Mouse (Mus musculus) MEL (cell line): Measurements from ENCODE around the gene Cic. TPM values are rescaled to one million over a fixed set of nuclear protein-coding genes. Genes with fewer than 3 reads are reported as not detected.
A peak's percentile ranks its signal among the peaks of the same experiment; 100 is the strongest.

Source experiments
- DNase-seq: peaks from one replicate; pipeline ENCODE4 v3.0.0; 2011; ENCODE audit warnings: low read depth, low spot score
- H3K27ac ChIP-seq: 2 replicates; pipeline ENCODE4 v1.5.1; 2012; ENCODE audit warnings: low read depth, mild to moderate bottlenecking, control low read depth, low read length, moderate library complexity; ENCODE audit not compliant: control insufficient read depth
- H3K27me3 ChIP-seq, 2 experiments: fragments of 150-350 bp in 1 of 2; sonication (generic) in 1 of 2; 2 replicates each; pipeline ENCODE4 v1.6.1; 2012; ENCODE audit warnings: low read length in 2 of 2, mild to moderate bottlenecking in 2 of 2, improper control_type of control experiment in 1 of 2, moderate library complexity in 1 of 2; ENCODE audit not compliant: insufficient read depth in 2 of 2, control insufficient read depth in 1 of 2
- H3K36me3 ChIP-seq, 2 experiments: 2 replicates each; pipeline ENCODE4 v1.6.1; 2012 to 2014; ENCODE audit warnings: low read length in 2 of 2, improper control_type of control experiment in 1 of 2, inconsistent platforms in 1 of 2, mild to moderate bottlenecking in 1 of 2; ENCODE audit not compliant: insufficient read depth in 2 of 2, control insufficient read depth in 1 of 2
- H3K4me1 ChIP-seq, 2 experiments: fragments of 150-350 bp in 1 of 2; sonication (generic) in 1 of 2; 2 replicates each; pipeline ENCODE4 v1.6.1; 2012; ENCODE audit warnings: low read length in 2 of 2, improper control_type of control experiment in 1 of 2, mild to moderate bottlenecking in 1 of 2; ENCODE audit not compliant: insufficient read depth in 2 of 2, control insufficient read depth in 1 of 2
- H3K4me3 ChIP-seq, 2 experiments: fragments of 150-350 bp in 1 of 2; sonication (generic) in 1 of 2; 2 replicates each; pipeline ENCODE4 v1.5.1; 2012; ENCODE audit warnings: low read depth in 2 of 2, low read length in 2 of 2, mild to moderate bottlenecking in 2 of 2, moderate library complexity in 2 of 2, control low read depth in 1 of 2, improper control_type of control experiment in 1 of 2; ENCODE audit not compliant: control insufficient read depth in 1 of 2, insufficient read depth in 1 of 2
- H3K79me2 ChIP-seq: 2 replicates; pipeline ENCODE4 v1.6.1; 2012; ENCODE audit warnings: mild to moderate bottlenecking, low read length, moderate library complexity; ENCODE audit not compliant: control insufficient read depth, poor library complexity, insufficient read depth
- H3K9ac ChIP-seq: 2 replicates; pipeline ENCODE4 v1.6.1; 2012; ENCODE audit warnings: low read depth, mild to moderate bottlenecking, control low read depth, low read length, moderate library complexity; ENCODE audit not compliant: control insufficient read depth, poor library complexity, severe bottlenecking
- H3K9me3 ChIP-seq: fragments of 150-350 bp; sonication (generic); replicated peaks from 2 replicates; pipeline ENCODE4 v1.6.1; 2012; ENCODE audit warnings: mild to moderate bottlenecking, low read length, improper control_type of control experiment, moderate library complexity; ENCODE audit not compliant: insufficient read depth
- BHLHE40 ChIP-seq: IDR thresholded peaks from 2 replicates; pipeline ENCODE4 v1.6.1; 2012; ENCODE audit warnings: low read depth, mild to moderate bottlenecking, inconsistent platforms, low read length, improper control_type of control experiment, borderline replicate concordance
- CHD1 ChIP-seq: IDR thresholded peaks from 2 replicates; pipeline ENCODE4 v1.6.1; 2012; ENCODE audit warnings: low read depth, mild to moderate bottlenecking, inconsistent platforms, low read length, improper control_type of control experiment
- CHD2 ChIP-seq: IDR thresholded peaks from 2 replicates; pipeline ENCODE4 v1.6.1; 2011; ENCODE audit warnings: low read length, improper control_type of control experiment
- CTCF ChIP-seq, 3 experiments: IDR thresholded peaks in 2 of 3; conservative IDR thresholded peaks in 1 of 3; 2 replicates each; pipeline ENCODE4 v1.5.1; 2011 to 2012; ENCODE audit warnings: low read length in 3 of 3, low read depth in 2 of 3, mild to moderate bottlenecking in 2 of 3, improper control_type of control experiment in 1 of 3, inconsistent platforms in 1 of 3, mixed read lengths in 1 of 3, moderate library complexity in 1 of 3; ENCODE audit not compliant: control insufficient read depth in 1 of 3, insufficient read depth in 1 of 3, poor library complexity in 1 of 3, severe bottlenecking in 1 of 3
- ELF1 ChIP-seq: IDR thresholded peaks from 2 replicates; pipeline ENCODE4 v1.6.1; 2014; ENCODE audit warnings: low read depth, mild to moderate bottlenecking, inconsistent platforms, low read length, improper control_type of control experiment, moderate library complexity
- EP300 ChIP-seq, 2 experiments: IDR thresholded peaks; 2 replicates each; pipeline ENCODE4 v1.6.1; 2011; ENCODE audit warnings: improper control_type of control experiment in 2 of 2, low read length in 2 of 2, low read depth in 1 of 2, mild to moderate bottlenecking in 1 of 2
- ETS1 ChIP-seq: IDR thresholded peaks from 2 replicates; pipeline ENCODE4 v1.6.1; 2012; ENCODE audit warnings: low read depth, mild to moderate bottlenecking, inconsistent platforms, low read length, improper control_type of control experiment, moderate library complexity
- GABPA ChIP-seq: IDR thresholded peaks from 2 replicates; pipeline ENCODE4 v1.6.1; 2012; ENCODE audit warnings: low read depth, mild to moderate bottlenecking, inconsistent platforms, low read length, improper control_type of control experiment, moderate library complexity
- GATA1 ChIP-seq: IDR thresholded peaks from 2 replicates; pipeline ENCODE4 v1.6.1; 2011; ENCODE audit warnings: low read depth, low read length, improper control_type of control experiment
- JUND ChIP-seq: IDR thresholded peaks from 2 replicates; pipeline ENCODE4 v1.6.1; 2011; ENCODE audit warnings: low read depth, mild to moderate bottlenecking, improper control_type of control experiment, low read length
- KAT2A ChIP-seq: conservative IDR thresholded peaks from 2 replicates; pipeline ENCODE4 v1.6.1; 2012; ENCODE audit warnings: low read depth, low read length, improper control_type of control experiment, inconsistent platforms
- MAFK ChIP-seq: IDR thresholded peaks from 2 replicates; pipeline ENCODE4 v1.6.1; 2011; ENCODE audit warnings: low read depth, mild to moderate bottlenecking, low read length, improper control_type of control experiment, borderline replicate concordance
- MAX ChIP-seq: IDR thresholded peaks from 2 replicates; pipeline ENCODE4 v1.6.1; 2011; ENCODE audit warnings: low read length, improper control_type of control experiment
- MAZ ChIP-seq: IDR thresholded peaks from 2 replicates; pipeline ENCODE4 v1.6.1; 2012; ENCODE audit warnings: low read depth, mild to moderate bottlenecking, inconsistent platforms, low read length, improper control_type of control experiment
- MEF2A ChIP-seq: IDR thresholded peaks from 2 replicates; pipeline ENCODE4 v1.6.1; 2014; ENCODE audit warnings: low read depth, mild to moderate bottlenecking, inconsistent platforms, low read length, improper control_type of control experiment; ENCODE audit not compliant: poor library complexity, insufficient replicate concordance, severe bottlenecking; ENCODE audit errors: extremely low read depth
- MXI1 ChIP-seq: IDR thresholded peaks from 2 replicates; pipeline ENCODE4 v1.6.1; 2011; ENCODE audit warnings: mild to moderate bottlenecking, low read depth, low read length, improper control_type of control experiment
- MYB ChIP-seq: IDR thresholded peaks from 2 replicates; pipeline ENCODE4 v1.6.1; 2011; ENCODE audit warnings: mild to moderate bottlenecking, low read depth, low read length, improper control_type of control experiment
- MYC ChIP-seq: IDR thresholded peaks from 2 replicates; pipeline ENCODE4 v1.6.1; 2011; ENCODE audit warnings: low read depth, mild to moderate bottlenecking, low read length, improper control_type of control experiment, moderate library complexity
- NELFE ChIP-seq: IDR thresholded peaks from 2 replicates; pipeline ENCODE4 v1.6.1; 2011; ENCODE audit warnings: low read depth, low read length, improper control_type of control experiment
- NRF1 ChIP-seq: IDR thresholded peaks from 2 replicates; pipeline ENCODE4 v1.6.1; 2014; ENCODE audit warnings: low read depth, mild to moderate bottlenecking, inconsistent platforms, low read length, improper control_type of control experiment, moderate library complexity; ENCODE audit not compliant: poor library complexity, insufficient read depth, severe bottlenecking
- POLR2A ChIP-seq, 2 experiments: IDR thresholded peaks; 2 replicates each; pipeline ENCODE4 v1.6.1; 2011 to 2012; ENCODE audit warnings: low read length in 2 of 2, mild to moderate bottlenecking in 2 of 2, control low read depth in 1 of 2, improper control_type of control experiment in 1 of 2, low read depth in 1 of 2, moderate library complexity in 1 of 2; ENCODE audit not compliant: control insufficient read depth in 1 of 2, insufficient read depth in 1 of 2, poor library complexity in 1 of 2
- POLR2AphosphoS2 ChIP-seq: IDR thresholded peaks from 2 replicates; pipeline ENCODE4 v1.6.1; 2011; ENCODE audit warnings: low read length, improper control_type of control experiment
- POLR2AphosphoS5 ChIP-seq: IDR thresholded peaks from 2 replicates; pipeline ENCODE4 v1.6.1; 2012; ENCODE audit warnings: low read depth, borderline replicate concordance, mild to moderate bottlenecking, inconsistent platforms, low read length, moderate library complexity, mixed read lengths
- RAD21 ChIP-seq: IDR thresholded peaks from 2 replicates; pipeline ENCODE4 v1.6.1; 2011; ENCODE audit warnings: mild to moderate bottlenecking, low read depth, low read length, improper control_type of control experiment
- RCOR1 ChIP-seq: IDR thresholded peaks from 2 replicates; pipeline ENCODE4 v1.6.1; 2012; ENCODE audit warnings: low read depth, mild to moderate bottlenecking, inconsistent platforms, low read length, improper control_type of control experiment
- SMC3 ChIP-seq: IDR thresholded peaks from 2 replicates; pipeline ENCODE4 v1.6.1; 2011; ENCODE audit warnings: low read depth, low read length, improper control_type of control experiment
- TAL1 ChIP-seq: IDR thresholded peaks from 2 replicates; pipeline ENCODE4 v1.6.1; 2012; ENCODE audit warnings: mild to moderate bottlenecking, inconsistent platforms, low read length, moderate library complexity, mixed read lengths
- TBP ChIP-seq: IDR thresholded peaks from 2 replicates; pipeline ENCODE4 v1.8.0; 2011; ENCODE audit warnings: low read depth, low read length, improper control_type of control experiment
- TCF12 ChIP-seq: IDR thresholded peaks from 2 replicates; pipeline ENCODE4 v1.6.1; 2014; ENCODE audit warnings: low read depth, mild to moderate bottlenecking, inconsistent platforms, low read length, improper control_type of control experiment, moderate library complexity
- UBTF ChIP-seq: IDR thresholded peaks from 2 replicates; pipeline ENCODE4 v1.6.1; 2012; ENCODE audit warnings: low read depth, mild to moderate bottlenecking, inconsistent platforms, low read length, improper control_type of control experiment, moderate library complexity, borderline replicate concordance; ENCODE audit not compliant: insufficient read depth
- USF1 ChIP-seq: IDR thresholded peaks from 2 replicates; pipeline ENCODE4 v1.6.1; 2014; ENCODE audit warnings: low read depth, mild to moderate bottlenecking, inconsistent platforms, low read length, improper control_type of control experiment, moderate library complexity
- USF2 ChIP-seq, 2 experiments: IDR thresholded peaks; 2 replicates each; pipeline ENCODE4 v1.6.1; 2011 to 2012; ENCODE audit warnings: improper control_type of control experiment in 2 of 2, low read length in 2 of 2, borderline replicate concordance in 1 of 2, inconsistent platforms in 1 of 2, low read depth in 1 of 2, mild to moderate bottlenecking in 1 of 2; ENCODE audit not compliant: insufficient read depth in 1 of 2
- ZC3H11A ChIP-seq: IDR thresholded peaks from 2 replicates; pipeline ENCODE4 v1.6.1; 2012; ENCODE audit warnings: low read depth, mild to moderate bottlenecking, inconsistent platforms, low read length, improper control_type of control experiment
- ZKSCAN1 ChIP-seq: IDR thresholded peaks from 2 replicates; pipeline ENCODE4 v1.6.1; 2012; ENCODE audit warnings: low read depth, mild to moderate bottlenecking, inconsistent platforms, low read length, improper control_type of control experiment, moderate library complexity
- ZMIZ1 ChIP-seq: IDR thresholded peaks from 2 replicates; pipeline ENCODE4 v1.6.1; 2012; ENCODE audit warnings: low read depth, mild to moderate bottlenecking, inconsistent platforms, low read length, improper control_type of control experiment, moderate library complexity
- ZNF384 ChIP-seq: IDR thresholded peaks from 2 replicates; pipeline ENCODE4 v1.6.1; 2012; ENCODE audit warnings: low read depth, mild to moderate bottlenecking, inconsistent platforms, low read length, improper control_type of control experiment
- polyA plus RNA-seq, 2 experiments: library from polyadenylated mRNA; stranded (reverse) in 1 of 2; unstranded in 1 of 2; fragments of >175 nt in 1 of 2; fragments of >200 nt in 1 of 2; gene quantifications; 2 replicates each; pipeline versions ENCODE4 v1.2.1 to v1.2.4; 2012; ENCODE audit warnings: low replicate concordance in 2 of 2, low read depth in 1 of 2; ENCODE audit not compliant: insufficient read length in 2 of 2, insufficient read depth in 1 of 2, missing spikeins in 1 of 2
- total RNA-seq: library from RNA; depleted of rRNA; stranded (reverse); fragments of 300-350 nt; gene quantifications from 2 replicates; pipeline ENCODE4 v1.2.3, GENCODE M21; 2012; rRNA removed

Gene Cic
- total RNA-seq, result 56.6 and 57.2 TPM in 2 replicates
- 100 to 1,000 TPM; 157 TPM for polyA plus RNA-seq

DNA sequence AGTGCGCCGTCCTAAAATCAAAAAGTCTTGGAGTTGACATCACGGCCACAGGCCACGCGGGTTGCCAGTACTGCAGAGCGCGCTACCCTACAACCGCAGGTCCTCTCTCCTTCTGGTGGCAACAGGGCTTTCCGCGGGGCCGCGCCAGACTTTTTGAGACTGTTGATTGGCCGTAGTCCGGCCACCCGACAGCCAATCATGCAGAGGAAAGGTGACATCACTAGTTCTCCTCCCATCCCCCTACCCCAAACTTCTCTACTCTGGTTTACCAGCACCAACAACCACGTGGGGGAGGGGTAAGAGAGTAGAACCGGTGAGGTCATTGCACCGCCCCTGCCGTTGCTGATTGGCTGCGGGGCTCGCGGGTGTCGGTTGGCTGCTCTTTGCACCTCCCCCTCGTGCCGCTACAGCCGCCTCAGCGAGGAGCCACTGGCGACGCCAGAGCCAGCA lies at the start of gene Cic:
Gene Cic (plus strand): TSS at position 404 of the 450 bp plus-strand sequence.
- Histone ChIP-seq H3K27ac (peak within 1 kb of the TSS; percentile 95), H3K4me1 (peaks cover 7 to 27% of the 10 kb centered on the region in 2 experiments; a peak in 3 of 4 replicates)
- TF ChIP-seq POLR2A (IDR thresholded peaks at IDR 0.05; ENCODE audit: control insufficient read depth in 1 of 2, insufficient read depth in 1 of 2, low read depth in 1 of 2, low read length in 2 of 2, poor library complexity in 1 of 2), result peak; percentile 49 to 93
- peak; percentile 56; the same call in 1 of the 2 replicates for TF ChIP-seq ZMIZ1
- peak in 1 of 2 experiments; percentile 74; a peak in 2 of 4 replicates for TF ChIP-seq EP300 (IDR thresholded peaks at IDR 0.05; ENCODE audit: low read depth in 1 of 2, low read length in 2 of 2)
- peak; percentile 100 for TF ChIP-seq ETS1
- no peak; the same call in 1 of the 2 replicates for TF ChIP-seq MXI1
- no peak for TF ChIP-seq GATA1
- TF ChIP-seq MYB, result 0 out of 2 replicates have a peak, but pooled peaks have one; percentile 16
- TF ChIP-seq MAX, result peak; percentile 81
- TF ChIP-seq POLR2AphosphoS2, result peak; percentile 94
- TF ChIP-seq SMC3, result no peak
- TF ChIP-seq CTCF (IDR thresholded peaks at IDR 0.05 in 2 of 3, conservative IDR thresholded peaks at IDR 0.05 in 1 of 3; ENCODE audit: control insufficient read depth in 1 of 3, insufficient read depth in 1 of 3, low read depth in 2 of 3, low read length in 3 of 3, poor library complexity in 1 of 3, severe bottlenecking in 1 of 3), result no peak
- TF ChIP-seq MAFK, result no peak
- TF ChIP-seq ZC3H11A, result no peak
- TF ChIP-seq RCOR1, result no peak
- TF ChIP-seq MEF2A, result no peak
- TF ChIP-seq GABPA, result no peak
- TF ChIP-seq CHD1, result no peak
- no peak for TF ChIP-seq TAL1
- no peak for TF ChIP-seq NRF1
- peak; percentile 79 for TF ChIP-seq USF1
- TF ChIP-seq RAD21, result no peak
- TF ChIP-seq CHD2, result peak; percentile 89
- no peak for TF ChIP-seq JUND
- no peak for TF ChIP-seq ELF1
- TF ChIP-seq ZNF384, result no peak
- no peak for TF ChIP-seq UBTF
- TF ChIP-seq TCF12, result peak; percentile 46; the same call in 1 of the 2 replicates
- peak; percentile 56; the same call in 1 of the 2 replicates for TF ChIP-seq MAZ
- no peak for TF ChIP-seq ZKSCAN1
- peak; percentile 85; the same call in 1 of the 2 replicates for TF ChIP-seq MYC
- peak; percentile 69; the same call in 1 of the 2 replicates for TF ChIP-seq BHLHE40
- peak; percentile 80 for TF ChIP-seq TBP
- no peak for TF ChIP-seq USF2 (IDR thresholded peaks at IDR 0.05; ENCODE audit: borderline replicate concordance in 1 of 2, insufficient read depth in 1 of 2, low read depth in 1 of 2, low read length in 2 of 2)
- no peak for TF ChIP-seq KAT2A
- no peak for TF ChIP-seq POLR2AphosphoS5
- TF ChIP-seq NELFE, result peak; percentile 74

More for the DNA sequence above, at the start of gene Cic:
- peak within 1 kb of the TSS; percentile 66 to 85 for H3K4me3 ChIP-seq
- H3K27me3 ChIP-seq, result no peaks in the 10 kb centered on the region
- H3K36me3 ChIP-seq, result peaks cover 0 to 20% of the 10 kb centered on the region in 2 experiments; a peak in 2 of 4 replicates
- H3K9ac ChIP-seq, result peak within 1 kb of the TSS; percentile 95
- no peaks in the 10 kb centered on the region for H3K9me3 ChIP-seq
- H3K79me2 ChIP-seq, result peaks cover 20% of the 10 kb centered on the region
- DNase-seq, result peak; percentile 100
